Mouse (Mus musculus): ENCODE measurements around the gene Tmod4. TPM values are rescaled to one million over a fixed set of nuclear protein-coding genes. Genes with fewer than 3 reads are reported as not detected.

The Tmod4 gene
- polyA plus RNA-seq, 1 experiment, result not detected

GRCm38 (mm10) chr3:95161618-95162344 lies 37.5 kb downstream of the Tmod4 start:
- peak overlapping the region; percentile 65; the same call in 1 of the 2 replicates for H3K27ac ChIP-seq (ENCODE audit: insufficient read depth, low read length)
- H3K27me3 ChIP-seq (ENCODE audit: control insufficient read depth, insufficient read depth, low read length, poor library complexity, severe bottlenecking), result no peaks in the 10 kb centered on the region
- peak overlapping the region; percentile 54 for H3K9ac ChIP-seq (ENCODE audit: low read depth, poor library complexity, severe bottlenecking)
- no peaks in the 10 kb centered on the region for H3K36me3 ChIP-seq (ENCODE audit: control insufficient read depth, insufficient read depth, low read length, poor library complexity, severe bottlenecking)
- TF ChIP-seq EP300 (IDR thresholded peaks at IDR 0.05; ENCODE audit: insufficient read depth, low read depth, low read length) (no peak), POLR2A (IDR thresholded peaks at IDR 0.05; ENCODE audit: insufficient read depth, low read length) (no peak), CTCF (IDR thresholded peaks at IDR 0.05; ENCODE audit: low read depth, low read length) (no peak)
- H3K4me1 ChIP-seq (ENCODE audit: control insufficient read depth, insufficient read depth, low read length), result peaks cover 18% of the 10 kb centered on the region
- peak overlapping the region; percentile 80 for H3K4me3 ChIP-seq (ENCODE audit: low read depth, low read length)
- H3K9me3 ChIP-seq (replicated peaks; ENCODE audit: control insufficient read depth, insufficient read depth, low read length, poor library complexity, severe bottlenecking), result no peaks in the 10 kb centered on the region

DNA sequence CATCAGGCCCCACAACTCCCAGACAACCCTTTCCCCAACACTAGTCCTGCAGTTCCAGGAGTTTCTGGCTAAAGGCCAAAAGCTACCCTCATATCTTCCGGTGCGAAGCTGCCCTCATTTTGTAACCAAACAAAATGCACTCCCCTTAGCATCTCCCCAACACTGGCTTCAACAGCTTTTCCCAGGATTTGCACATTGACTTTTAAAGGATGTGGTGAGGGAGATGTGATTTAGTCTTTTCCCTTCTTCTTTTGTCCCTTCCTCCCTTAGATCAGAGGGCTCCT lies 38.0 kb downstream of the Tmod4 start:
- Histone ChIP-seq H3K27ac (ENCODE audit: insufficient read depth, low read length) (peak overlapping the region; percentile 71), H3K9ac (ENCODE audit: low read depth, poor library complexity, severe bottlenecking) (no peak overlapping the region), H3K4me1 (ENCODE audit: control insufficient read depth, insufficient read depth, low read length) (peaks cover 18% of the 10 kb centered on the region), H3K4me3 (ENCODE audit: low read depth, low read length) (no peak overlapping the region), H3K27me3 (ENCODE audit: control insufficient read depth, insufficient read depth, low read length, poor library complexity, severe bottlenecking) (no peaks in the 10 kb centered on the region), H3K36me3 (ENCODE audit: control insufficient read depth, insufficient read depth, low read length, poor library complexity, severe bottlenecking) (no peaks in the 10 kb centered on the region), H3K9me3 (replicated peaks; ENCODE audit: control insufficient read depth, insufficient read depth, low read length, poor library complexity, severe bottlenecking) (no peaks in the 10 kb centered on the region)
- no peak for TF ChIP-seq POLR2A (IDR thresholded peaks at IDR 0.05; ENCODE audit: insufficient read depth, low read length)
- no peak for TF ChIP-seq CTCF (IDR thresholded peaks at IDR 0.05; ENCODE audit: low read depth, low read length)
- no peak for TF ChIP-seq EP300 (IDR thresholded peaks at IDR 0.05; ENCODE audit: insufficient read depth, low read depth, low read length)

DNA sequence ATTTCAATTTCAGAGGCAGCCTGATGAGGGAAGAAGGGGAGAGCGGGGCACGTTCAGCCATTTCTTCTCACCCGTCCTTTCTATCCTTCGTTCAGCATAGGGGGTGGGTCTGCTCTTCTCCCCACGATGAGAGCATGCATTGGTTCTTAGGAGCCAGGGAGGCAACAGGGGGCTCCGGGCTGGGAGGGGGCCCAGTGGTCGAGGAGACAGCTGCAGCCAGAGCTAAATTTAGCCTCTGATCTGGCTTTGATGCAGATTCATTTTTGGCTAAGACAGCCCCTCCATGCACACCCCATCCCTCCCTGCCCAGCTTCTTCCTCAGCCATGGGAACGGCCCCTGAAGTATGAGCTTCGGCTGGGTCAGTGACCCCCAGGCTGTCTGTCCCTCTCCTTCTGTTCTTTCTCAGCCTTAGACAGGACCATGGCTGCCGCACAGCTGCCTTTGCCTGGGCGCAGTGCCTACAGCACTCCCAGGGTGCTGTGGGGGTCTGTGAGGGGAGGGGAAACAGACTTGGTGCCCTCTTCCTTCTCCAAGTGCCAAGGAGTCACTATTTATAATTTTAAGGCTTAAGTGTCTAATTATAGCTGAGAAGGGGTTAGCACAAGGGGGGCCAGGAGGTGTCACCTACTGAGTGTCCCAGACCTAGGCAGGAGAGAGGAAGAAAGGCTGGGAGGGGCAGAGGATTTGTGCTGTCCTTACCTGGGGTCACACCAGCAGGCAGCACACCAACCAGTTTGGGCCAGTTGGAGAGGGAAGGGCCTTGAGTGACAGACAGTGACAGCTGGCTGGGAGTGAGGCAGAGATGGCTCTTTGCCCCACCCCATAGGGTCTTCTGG lies 39.4 kb downstream of the Tmod4 start:
- Histone ChIP-seq H3K4me3 (ENCODE audit: low read depth, low read length) (no peak overlapping the region), H3K9ac (ENCODE audit: low read depth, poor library complexity, severe bottlenecking) (no peak overlapping the region), H3K27me3 (ENCODE audit: control insufficient read depth, insufficient read depth, low read length, poor library complexity, severe bottlenecking) (no peaks in the 10 kb centered on the region), H3K9me3 (replicated peaks; ENCODE audit: control insufficient read depth, insufficient read depth, low read length, poor library complexity, severe bottlenecking) (no peaks in the 10 kb centered on the region), H3K36me3 (ENCODE audit: control insufficient read depth, insufficient read depth, low read length, poor library complexity, severe bottlenecking) (no peaks in the 10 kb centered on the region), H3K27ac (ENCODE audit: insufficient read depth, low read length) (no peak overlapping the region), H3K4me1 (ENCODE audit: control insufficient read depth, insufficient read depth, low read length) (peaks cover 18% of the 10 kb centered on the region)
- TF ChIP-seq EP300 (IDR thresholded peaks at IDR 0.05; ENCODE audit: insufficient read depth, low read depth, low read length), result peak; percentile 77; the same call in 1 of the 2 replicates
- TF ChIP-seq POLR2A (IDR thresholded peaks at IDR 0.05; ENCODE audit: insufficient read depth, low read length), result no peak
- no peak for TF ChIP-seq CTCF (IDR thresholded peaks at IDR 0.05; ENCODE audit: low read depth, low read length)

DNA sequence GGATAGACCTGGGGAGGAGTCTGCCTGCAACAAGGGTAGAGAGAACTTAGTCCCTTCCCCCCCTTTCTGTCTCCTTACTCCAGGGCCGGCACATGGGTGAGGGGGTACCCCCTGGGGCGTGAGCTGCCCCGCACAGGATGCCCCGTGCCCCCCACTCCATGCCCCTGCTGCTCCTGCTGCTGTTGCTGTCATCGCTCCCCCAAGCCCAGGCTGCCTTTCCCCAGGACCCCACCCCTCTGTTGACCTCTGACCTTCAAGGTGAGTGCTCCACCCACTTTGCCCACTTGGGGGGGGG lies 39.9 kb downstream of the Tmod4 start:
- Histone ChIP-seq H3K4me1 (ENCODE audit: control insufficient read depth, insufficient read depth, low read length) (peaks cover 18% of the 10 kb centered on the region), H3K9ac (ENCODE audit: low read depth, poor library complexity, severe bottlenecking) (no peak overlapping the region), H3K27ac (ENCODE audit: insufficient read depth, low read length) (no peak overlapping the region), H3K27me3 (ENCODE audit: control insufficient read depth, insufficient read depth, low read length, poor library complexity, severe bottlenecking) (no peaks in the 10 kb centered on the region), H3K36me3 (ENCODE audit: control insufficient read depth, insufficient read depth, low read length, poor library complexity, severe bottlenecking) (no peaks in the 10 kb centered on the region), H3K9me3 (replicated peaks; ENCODE audit: control insufficient read depth, insufficient read depth, low read length, poor library complexity, severe bottlenecking) (no peaks in the 10 kb centered on the region), H3K4me3 (ENCODE audit: low read depth, low read length) (no peak overlapping the region)
- no peak for TF ChIP-seq POLR2A (IDR thresholded peaks at IDR 0.05; ENCODE audit: insufficient read depth, low read length)
- TF ChIP-seq CTCF (IDR thresholded peaks at IDR 0.05; ENCODE audit: low read depth, low read length), result no peak
- no peak for TF ChIP-seq EP300 (IDR thresholded peaks at IDR 0.05; ENCODE audit: insufficient read depth, low read depth, low read length)

DNA sequence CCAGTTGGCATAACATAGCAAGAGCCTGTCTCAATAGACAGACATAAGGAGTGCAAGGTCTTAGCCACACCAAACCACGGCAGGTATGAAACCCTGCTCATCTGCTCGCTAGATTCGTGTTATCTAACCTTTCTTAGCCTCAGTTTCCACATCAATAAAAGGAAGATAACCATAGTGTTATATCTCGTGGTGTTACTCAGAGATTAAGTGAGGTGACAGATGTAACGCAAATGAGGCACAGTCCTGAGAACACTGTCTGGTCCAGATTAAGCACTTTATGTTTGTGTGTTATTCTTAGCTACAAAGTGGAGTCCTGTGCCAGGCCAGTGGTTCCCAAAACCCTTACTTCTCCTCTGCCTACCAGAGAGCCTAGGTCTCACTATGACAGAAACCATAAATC lies 40.6 kb downstream of the Tmod4 start:
- Histone ChIP-seq H3K4me3 (ENCODE audit: low read depth, low read length) (no peak overlapping the region), H3K9ac (ENCODE audit: low read depth, poor library complexity, severe bottlenecking) (no peak overlapping the region), H3K9me3 (replicated peaks; ENCODE audit: control insufficient read depth, insufficient read depth, low read length, poor library complexity, severe bottlenecking) (no peaks in the 10 kb centered on the region), H3K36me3 (ENCODE audit: control insufficient read depth, insufficient read depth, low read length, poor library complexity, severe bottlenecking) (no peaks in the 10 kb centered on the region), H3K4me1 (ENCODE audit: control insufficient read depth, insufficient read depth, low read length) (peaks cover 18% of the 10 kb centered on the region), H3K27ac (ENCODE audit: insufficient read depth, low read length) (no peak overlapping the region), H3K27me3 (ENCODE audit: control insufficient read depth, insufficient read depth, low read length, poor library complexity, severe bottlenecking) (no peaks in the 10 kb centered on the region)
- TF ChIP-seq EP300 (IDR thresholded peaks at IDR 0.05; ENCODE audit: insufficient read depth, low read depth, low read length), result no peak
- TF ChIP-seq POLR2A (IDR thresholded peaks at IDR 0.05; ENCODE audit: insufficient read depth, low read length), result no peak
- TF ChIP-seq CTCF (IDR thresholded peaks at IDR 0.05; ENCODE audit: low read depth, low read length), result no peak

GRCm38 (mm10) chr3:95169996-95170395 lies 45.7 kb downstream of the Tmod4 start:
- Histone ChIP-seq H3K36me3 (ENCODE audit: control insufficient read depth, insufficient read depth, low read length, poor library complexity, severe bottlenecking) (0 out of 2 replicates have a peak, but pooled peaks cover 2% of the 10 kb centered on the region), H3K9ac (ENCODE audit: low read depth, poor library complexity, severe bottlenecking) (no peak overlapping the region), H3K4me3 (ENCODE audit: low read depth, low read length) (no peak overlapping the region), H3K27ac (ENCODE audit: insufficient read depth, low read length) (no peak overlapping the region), H3K9me3 (replicated peaks; ENCODE audit: control insufficient read depth, insufficient read depth, low read length, poor library complexity, severe bottlenecking) (no peaks in the 10 kb centered on the region), H3K27me3 (ENCODE audit: control insufficient read depth, insufficient read depth, low read length, poor library complexity, severe bottlenecking) (no peaks in the 10 kb centered on the region; the same call in 1 of the 2 replicates), H3K4me1 (ENCODE audit: control insufficient read depth, insufficient read depth, low read length) (no peaks in the 10 kb centered on the region)
- no peak for TF ChIP-seq EP300 (IDR thresholded peaks at IDR 0.05; ENCODE audit: insufficient read depth, low read depth, low read length)
- TF ChIP-seq CTCF (IDR thresholded peaks at IDR 0.05; ENCODE audit: low read depth, low read length), result no peak
- no peak for TF ChIP-seq POLR2A (IDR thresholded peaks at IDR 0.05; ENCODE audit: insufficient read depth, low read length)
